Mouse (Mus musculus) ES-E14 (cell line): Measurements from ENCODE around the gene Jade2. TPM values are rescaled to one million over a fixed set of nuclear protein-coding genes. Genes with fewer than 3 reads are reported as not detected.

Experiments
- DNase-seq: peaks from one replicate; pipeline ENCODE4 v3.0.0-alpha.2; 2013; ENCODE audit warnings: low read depth, low spot score
- H3K27ac ChIP-seq: 2 replicates; pipeline ENCODE4 v1.5.1; 2012; ENCODE audit warnings: low read depth, mild to moderate bottlenecking, low read length, moderate library complexity, mixed read lengths; ENCODE audit not compliant: poor library complexity, insufficient read depth, severe bottlenecking
- H3K36me3 ChIP-seq: 2 replicates; pipeline ENCODE4 v1.6.1; 2012; ENCODE audit warnings: mild to moderate bottlenecking, low read length, moderate library complexity, mixed read lengths; ENCODE audit not compliant: control insufficient read depth, poor library complexity, insufficient read depth, severe bottlenecking
- H3K4me1 ChIP-seq, 2 experiments: fragments of 150-350 bp in 1 of 2; sonication (generic) in 1 of 2; 2 replicates each; pipeline ENCODE4 v1.6.1; 2012; ENCODE audit warnings: low read length in 2 of 2, mild to moderate bottlenecking in 1 of 2, mixed read lengths in 1 of 2; ENCODE audit not compliant: control insufficient read depth in 2 of 2, insufficient read depth in 2 of 2, poor library complexity in 1 of 2
- H3K4me3 ChIP-seq, 2 experiments: fragments of 150-350 bp in 1 of 2; sonication (generic) in 1 of 2; 2 replicates each; pipeline ENCODE4 v1.5.1; 2012; ENCODE audit warnings: low read length in 2 of 2, low read depth in 1 of 2, mild to moderate bottlenecking in 1 of 2, mixed read lengths in 1 of 2; ENCODE audit not compliant: insufficient read depth in 1 of 2, poor library complexity in 1 of 2, severe bottlenecking in 1 of 2
- H3K9ac ChIP-seq: 2 replicates; pipeline ENCODE4 v1.6.1; 2012; ENCODE audit warnings: low read depth, mild to moderate bottlenecking, low read length, mixed read lengths; ENCODE audit not compliant: poor library complexity, insufficient read depth, severe bottlenecking
- H3K9me3 ChIP-seq: fragments of 150-350 bp; sonication (generic); 2 replicates; pipeline ENCODE4 v1.6.1; 2012; ENCODE audit warnings: low read depth, mild to moderate bottlenecking, low read length; ENCODE audit not compliant: control insufficient read depth, insufficient read depth
- CHD2 ChIP-seq: IDR thresholded peaks from 2 replicates; pipeline ENCODE4 v1.6.1; 2014; ENCODE audit warnings: mild to moderate bottlenecking, low read depth, low read length, inconsistent platforms
- HCFC1 ChIP-seq: IDR thresholded peaks from 2 replicates; pipeline ENCODE4 v1.6.1; 2012; ENCODE audit warnings: low read length, inconsistent platforms, borderline replicate concordance; ENCODE audit not compliant: insufficient read depth
- MAFK ChIP-seq: IDR thresholded peaks from 2 replicates; pipeline ENCODE4 v1.6.1; 2014; ENCODE audit warnings: mild to moderate bottlenecking, low read depth, low read length, inconsistent platforms; ENCODE audit not compliant: insufficient read depth
- ZC3H11A ChIP-seq: IDR thresholded peaks from 2 replicates; pipeline ENCODE4 v1.6.1; 2012; ENCODE audit warnings: low read depth, mild to moderate bottlenecking, inconsistent platforms, low read length, borderline replicate concordance
- ZNF384 ChIP-seq: IDR thresholded peaks from 2 replicates; pipeline ENCODE4 v1.6.1; 2012; ENCODE audit warnings: low read depth, low read length, inconsistent platforms
- in situ Hi-C, 2 experiments: fragments of 600-800 bp; cut with MboI; formaldehyde crosslinking; loops; one replicate each; pipeline ENCODE4 v1.15.1; 2025; ENCODE audit warnings: low sequenced_read_pairs in 2 of 2, inconsistent platforms in 1 of 2; ENCODE audit not compliant: unreplicated experiment in 2 of 2
- total RNA-seq: library from RNA; depleted of rRNA; stranded (reverse); fragments of 300-350 nt; gene quantifications from 2 replicates; pipeline ENCODE4 v1.2.3, GENCODE M21; 2012

The Jade2 gene
- total RNA-seq, 1 experiment: 11.8 TPM

DNA sequence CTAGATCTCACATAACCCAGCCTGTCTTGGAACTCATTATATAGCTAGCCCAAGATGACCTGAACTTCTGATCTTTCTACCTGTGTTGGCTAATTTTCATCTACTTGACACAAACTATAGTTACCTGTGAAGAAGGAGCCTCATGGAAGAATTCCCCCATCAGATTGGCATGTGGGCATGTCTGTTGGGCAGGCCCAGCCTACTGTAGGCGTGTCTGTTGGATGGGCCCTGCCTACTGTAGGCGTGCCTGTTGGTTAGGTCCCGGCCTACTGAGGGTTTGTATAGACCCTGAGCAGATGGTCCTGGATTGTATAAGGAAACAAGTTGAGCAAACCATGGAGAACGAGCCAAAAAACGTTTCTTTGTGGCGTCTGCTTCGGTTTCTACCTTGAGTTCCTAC, 24.3 kb upstream of the Jade2 start:
- Histone ChIP-seq H3K9me3 (no peaks in the 10 kb centered on the region), H3K4me3 (no peak overlapping the region), H3K27ac (no peak overlapping the region), H3K9ac (no peak overlapping the region), H3K36me3 (no peaks in the 10 kb centered on the region), H3K4me1 (peaks cover 2 to 8% of the 10 kb centered on the region in 2 experiments; a peak in 1 of 4 replicates)
- no peak for DNase-seq
- TF ChIP-seq ZC3H11A (no peak), HCFC1 (no peak), MAFK (no peak), ZNF384 (no peak)
- in situ Hi-C loops: no loop called here

DNA sequence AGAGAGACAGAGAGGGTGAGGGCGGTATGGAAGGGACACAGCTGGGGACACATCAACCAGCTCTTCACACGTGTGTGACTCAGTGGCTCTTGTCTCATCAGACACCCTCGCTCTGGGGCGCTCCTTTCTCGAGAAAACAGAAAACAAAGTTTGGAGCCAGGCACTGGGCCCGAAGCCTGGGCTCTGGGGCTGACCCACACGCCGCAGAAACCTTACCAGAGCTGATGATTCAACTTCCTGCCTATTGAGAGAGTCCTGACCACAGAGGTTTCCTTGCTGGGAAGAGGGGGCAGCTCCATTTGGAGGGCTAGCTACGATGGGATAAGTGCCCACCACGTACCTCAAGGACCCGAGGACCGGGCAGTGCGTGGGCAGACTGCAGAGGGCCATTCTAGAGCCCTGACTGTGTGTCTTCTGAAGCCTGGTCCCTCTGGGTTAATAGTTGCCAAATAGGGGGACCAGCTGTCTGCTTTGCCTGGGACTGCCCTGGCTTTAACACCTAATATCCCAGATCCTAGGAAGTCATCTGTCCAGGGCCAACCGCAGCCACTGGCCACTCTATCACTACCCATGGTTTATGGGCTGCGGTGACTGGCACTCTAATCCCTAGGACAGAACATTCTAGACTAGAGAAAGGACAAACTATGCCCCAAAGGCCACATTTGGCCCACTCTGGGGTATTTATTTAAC, 23.7 kb upstream of the Jade2 start:
- Histone ChIP-seq H3K27ac (no peak overlapping the region), H3K9ac (no peak overlapping the region), H3K4me3 (peak overlapping the region in 1 of 2 experiments; percentile 8; a peak in 1 of 4 replicates), H3K4me1 (peaks cover 2 to 14% of the 10 kb centered on the region in 2 experiments; a peak in 1 of 4 replicates), H3K9me3 (no peaks in the 10 kb centered on the region), H3K36me3 (no peaks in the 10 kb centered on the region)
- no peak for TF ChIP-seq MAFK
- no peak for TF ChIP-seq ZC3H11A
- no peak for TF ChIP-seq HCFC1
- no peak for TF ChIP-seq CHD2
- no peak for TF ChIP-seq ZNF384
- in situ Hi-C loops: no loop called here
- DNase-seq: no peak

DNA sequence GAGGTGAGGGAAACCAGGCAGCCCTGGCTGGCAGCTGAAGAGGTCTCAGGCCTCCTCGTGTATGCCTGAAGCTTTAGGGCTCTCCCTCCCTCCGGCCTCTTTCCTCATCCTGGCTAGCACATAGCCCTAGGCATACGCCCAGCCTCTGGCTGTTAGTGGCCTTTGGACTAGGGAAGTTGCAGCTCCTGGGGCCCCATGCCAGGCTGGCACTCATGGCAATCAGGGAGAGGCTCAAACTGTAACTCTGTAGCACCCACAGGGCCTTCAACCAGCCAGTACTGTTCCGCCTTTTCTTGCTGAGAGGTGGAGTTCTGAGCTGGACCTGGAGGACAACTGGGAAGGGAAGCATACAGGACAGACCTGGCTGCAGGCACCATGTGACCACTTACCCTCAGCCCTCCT, 19.5 kb upstream of the Jade2 start:
- Histone ChIP-seq H3K9ac (no peak overlapping the region), H3K27ac (no peak overlapping the region), H3K9me3 (no peaks in the 10 kb centered on the region), H3K4me3 (no peak overlapping the region), H3K4me1 (peaks cover 5 to 25% of the 10 kb centered on the region in 2 experiments; a peak in 2 of 4 replicates), H3K36me3 (no peaks in the 10 kb centered on the region)
- in situ Hi-C loops: no loop called here
- DNase-seq: no peak
- TF ChIP-seq MAFK: no peak

DNA sequence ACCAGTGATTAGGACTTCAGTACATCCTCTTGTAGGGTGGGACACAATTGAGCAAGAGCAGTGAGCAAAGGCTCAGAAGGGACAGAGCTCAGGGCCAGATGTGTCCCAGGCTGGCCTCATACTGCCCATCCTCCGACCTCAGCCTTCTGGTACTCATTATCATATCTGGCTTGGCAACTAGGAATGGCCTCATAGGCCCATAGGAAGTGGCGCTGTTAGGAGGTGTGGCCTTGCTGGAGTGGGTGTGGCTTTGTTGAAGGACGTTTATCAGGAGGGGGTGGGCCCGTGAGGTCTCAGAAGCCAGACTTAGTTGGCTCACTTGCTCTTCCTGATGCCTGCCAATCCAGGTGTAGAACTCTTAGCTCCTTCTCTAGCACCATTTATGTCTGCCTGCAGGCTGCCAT, 18.3 kb upstream of the Jade2 start:
- DNase-seq: no peak

DNA sequence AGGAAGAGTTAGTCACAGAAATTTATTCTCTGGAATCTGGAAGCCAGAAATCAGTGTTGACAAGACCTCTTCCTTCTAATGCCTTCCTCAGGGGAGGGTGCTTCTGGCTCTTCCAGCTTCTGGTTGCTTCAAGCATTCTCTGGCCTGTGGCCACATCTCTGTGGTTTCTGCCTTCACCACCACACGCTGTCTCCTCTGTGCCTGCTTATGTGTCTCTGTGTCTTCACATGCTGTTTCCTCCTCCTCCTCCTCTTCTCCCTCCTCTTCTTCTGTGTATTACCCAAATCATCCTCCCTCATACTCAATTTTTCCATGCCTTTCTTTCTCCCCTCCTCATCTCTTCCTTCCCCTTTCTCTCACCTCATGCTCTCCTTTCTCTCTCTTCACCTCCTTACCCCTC, 17.6 kb upstream of the Jade2 start:
- DNase-seq: no peak
- H3K9me3 ChIP-seq: no peaks in the 10 kb centered on the region
- in situ Hi-C loops: no loop called here
- H3K36me3 ChIP-seq: no peaks in the 10 kb centered on the region
- H3K27ac ChIP-seq: no peak overlapping the region
- TF ChIP-seq ZC3H11A (no peak), MAFK (no peak), ZNF384 (no peak), CHD2 (no peak), HCFC1 (no peak)
- H3K4me3 ChIP-seq: no peak overlapping the region
- peaks cover 3 to 21% of the 10 kb centered on the region in 2 experiments; a peak in 2 of 4 replicates for H3K4me1 ChIP-seq
- H3K9ac ChIP-seq: no peak overlapping the region

More for the DNA sequence above, 18.3 kb upstream of the Jade2 start:
- in situ Hi-C loops: no loop called here
- H3K36me3 ChIP-seq: no peaks in the 10 kb centered on the region
- H3K27ac ChIP-seq: no peak overlapping the region
- no peak for TF ChIP-seq MAFK
- TF ChIP-seq HCFC1: no peak
- no peak for TF ChIP-seq CHD2
- TF ChIP-seq ZNF384: no peak
- no peak for TF ChIP-seq ZC3H11A
- no peak overlapping the region for H3K4me3 ChIP-seq
- H3K9me3 ChIP-seq: no peaks in the 10 kb centered on the region
- H3K9ac ChIP-seq: no peak overlapping the region
- H3K4me1 ChIP-seq: peaks cover 3 to 21% of the 10 kb centered on the region in 2 experiments; a peak in 2 of 4 replicates
